16 mouse cellular contexts compared by ENCODE assay signal in genomic region chr10:62894447-62894846, GRCm38 (mm10).
"Had no signal": no experiment of that assay in that cellular context is flagged by ENCODE, and none has a peak within 500 bp of the region (broad histone marks: within the 10 kb centered on the region; RNA-seq: fewer than 3 reads in every experiment).

No protein-coding gene starts in this region.

- H3K27ac ChIP-seq: lung, embryonic 15.5 days; macrophage; midbrain, embryonic 13.5 days; midbrain, embryonic 15.5 days; neural tube, embryonic 12.5 days had no signal

- H3K4me3 ChIP-seq: lung, embryonic 15.5 days; megakaryocyte, embryonic 14.5 days; midbrain, embryonic 13.5 days; midbrain, embryonic 15.5 days; neural tube, embryonic 12.5 days had no signal

- H3K9ac ChIP-seq: liver, postnatal 0 days; lung, embryonic 15.5 days; midbrain, embryonic 13.5 days; midbrain, embryonic 15.5 days; neural tube, embryonic 12.5 days had no signal

- DNase-seq: liver, postnatal 0 days; lung, adult 2 months; lung, postnatal 14 days; lung, postnatal 36 days; right cerebral cortex, postnatal 25 days; right cerebral cortex, postnatal 4 days; spleen, adult 18-20 months; thymus, adult 18-20 months; thymus, postnatal 14 days; thymus, postnatal 36 days had no signal

- H3K9me3 ChIP-seq: lung, embryonic 15.5 days; megakaryocyte, embryonic 14.5 days; midbrain, embryonic 13.5 days; midbrain, embryonic 15.5 days; neural tube, embryonic 12.5 days had no signal

- H3K36me3 ChIP-seq: lung, embryonic 15.5 days; midbrain, embryonic 13.5 days; midbrain, embryonic 15.5 days; neural tube, embryonic 12.5 days had no signal

- H3K4me1 ChIP-seq: lung, embryonic 15.5 days; midbrain, embryonic 13.5 days; midbrain, embryonic 15.5 days; neural tube, embryonic 12.5 days had no signal

- H3K27me3 ChIP-seq: lung, embryonic 15.5 days; midbrain, embryonic 13.5 days; midbrain, embryonic 15.5 days; neural tube, embryonic 12.5 days had no signal
